Mouse (Mus musculus) liver, embryonic 11.5 days (tissue): ENCODE measurements around the gene Bicd1. TPM values are rescaled to one million over a fixed set of nuclear protein-coding genes. Genes with fewer than 3 reads are reported as not detected.
"Not testable (repeated sequence)": the region's sequence is repeated elsewhere in the genome, so short reads cannot be mapped to it uniquely, and the experiment has no call there.

Experiments
- ATAC-seq: fragments of 200-750 bp; cut with Nextera tagmentation; replicated peaks from 2 replicates; pipeline ENCODE4 v1.8.0; 2017; ENCODE audit warnings: moderate number of reproducible peaks, mild to moderate bottlenecking, moderate TSS enrichment, moderate library complexity; ENCODE audit not compliant: low FRiP score
- DNase-seq: peaks from one replicate; pipeline ENCODE4 v3.0.0-alpha.2; 2017; ENCODE audit warnings: low spot score
- H3K27ac ChIP-seq: fragments of 300-500 bp; sonication (generic); 2 replicates; pipeline ENCODE4 v1.5.1; 2014; ENCODE audit warnings: mild to moderate bottlenecking, low read depth, low read length, control low read depth
- H3K27me3 ChIP-seq: fragments of 300-500 bp; sonication (generic); replicated peaks from 2 replicates; pipeline ENCODE4 v1.6.1; 2014; ENCODE audit warnings: low read length, mixed read lengths; ENCODE audit not compliant: control insufficient read depth, insufficient read depth
- H3K36me3 ChIP-seq: fragments of 300-500 bp; sonication (generic); 2 replicates; pipeline ENCODE4 v1.6.1; 2014; ENCODE audit warnings: mild to moderate bottlenecking, low read length, moderate library complexity, mixed read lengths; ENCODE audit not compliant: control insufficient read depth, insufficient read depth
- H3K4me1 ChIP-seq: fragments of 300-500 bp; sonication (generic); replicated peaks from 2 replicates; pipeline ENCODE4 v1.6.1; 2014; ENCODE audit warnings: low read length, mixed read lengths; ENCODE audit not compliant: control insufficient read depth, insufficient read depth
- H3K4me2 ChIP-seq: fragments of 300-500 bp; sonication (generic); 2 replicates; pipeline ENCODE4 v1.6.1; 2014; ENCODE audit warnings: mild to moderate bottlenecking, control low read depth, moderate library complexity
- H3K4me3 ChIP-seq: fragments of 300-500 bp; sonication (generic); 2 replicates; pipeline ENCODE4 v1.5.1; 2014; ENCODE audit warnings: low read depth, low read length, control low read depth
- H3K9ac ChIP-seq: fragments of 300-500 bp; sonication (generic); 2 replicates; pipeline ENCODE4 v1.6.1; 2014; ENCODE audit warnings: low read depth, low read length, control low read depth
- H3K9me3 ChIP-seq: fragments of 300-500 bp; sonication (generic); 2 replicates; pipeline ENCODE4 v1.6.1; 2016; ENCODE audit warnings: low read length, inconsistent platforms, mixed read lengths; ENCODE audit not compliant: control insufficient read depth
- WGBS: fragments of 180-500 bp; shearing (Covaris S2); extraction: QIAGEN DNeasy Blood & Tissue Kit; methylation state at CpG from one replicate; pipeline ENCODE4 v1.1.7; 2014; 5-methylcytosine and 5-hydroxymethylcytosine counted together
- polyA plus RNA-seq: library from polyadenylated mRNA; unstranded; fragments of >200 nt; fragmentation: Nextera tagmentation; extraction: Ambion mirVana; gene quantifications from 2 replicates; pipeline ENCODE4 v1.2.1, GENCODE M21; 2014

Bicd1 gene
- polyA plus RNA-seq, 1 experiment from 2014 or later, result 5.0 TPM

DNA sequence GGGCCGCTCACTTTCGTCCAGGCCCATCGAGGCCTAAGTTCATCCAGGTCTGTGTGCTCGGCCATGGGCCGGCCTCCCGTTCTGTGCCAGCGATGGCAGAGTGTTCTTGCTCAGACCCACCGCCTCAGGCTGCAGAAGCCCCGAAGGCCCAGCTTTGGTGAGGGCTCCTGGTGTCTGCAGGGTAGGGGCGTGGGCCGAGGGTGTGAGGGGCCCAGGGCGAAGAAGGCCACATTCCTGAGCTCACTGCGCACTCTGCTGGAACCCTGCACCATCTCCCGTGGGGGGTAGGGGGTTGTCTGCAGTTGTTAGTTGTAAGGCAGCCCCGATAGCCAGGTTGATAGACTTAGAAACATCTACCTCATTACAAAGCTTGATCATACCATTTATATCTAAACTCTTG is 62.8 kb downstream of the Bicd1 start:
- ATAC-seq, result no peak
- Histone ChIP-seq H3K4me3 (no peak overlapping the region), H3K4me2 (no peak overlapping the region), H3K27me3 (no peaks in the 10 kb centered on the region), H3K9ac (no peak overlapping the region), H3K9me3 (no peaks in the 10 kb centered on the region), H3K27ac (no peak overlapping the region), H3K36me3 (no peaks in the 10 kb centered on the region), H3K4me1 (no peaks in the 10 kb centered on the region)
- no peak for DNase-seq
- WGBS, result 79% methylated on average over 15 of the region's 15 CpGs

DNA sequence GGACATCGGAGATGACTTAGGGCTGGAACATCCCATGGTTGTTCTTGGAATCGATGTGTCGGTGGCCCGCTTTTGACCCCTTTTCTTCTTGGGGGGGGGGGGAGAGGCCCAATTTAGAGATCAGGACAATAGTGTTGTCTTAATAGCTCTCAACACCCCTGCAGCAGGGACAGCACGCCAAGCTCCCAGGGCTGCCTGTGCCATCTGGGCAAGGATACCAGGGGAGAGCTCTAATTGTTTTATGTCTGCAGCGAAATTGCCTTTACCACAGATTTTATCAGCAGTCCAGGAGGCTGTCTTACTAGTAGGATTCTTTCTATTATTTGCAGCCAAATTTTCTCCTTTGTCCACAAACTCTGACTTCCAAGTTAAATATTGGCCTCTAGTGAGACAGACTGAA is 63.8 kb downstream of the Bicd1 start:
- not testable (repeated sequence) for H3K9ac ChIP-seq

DNA sequence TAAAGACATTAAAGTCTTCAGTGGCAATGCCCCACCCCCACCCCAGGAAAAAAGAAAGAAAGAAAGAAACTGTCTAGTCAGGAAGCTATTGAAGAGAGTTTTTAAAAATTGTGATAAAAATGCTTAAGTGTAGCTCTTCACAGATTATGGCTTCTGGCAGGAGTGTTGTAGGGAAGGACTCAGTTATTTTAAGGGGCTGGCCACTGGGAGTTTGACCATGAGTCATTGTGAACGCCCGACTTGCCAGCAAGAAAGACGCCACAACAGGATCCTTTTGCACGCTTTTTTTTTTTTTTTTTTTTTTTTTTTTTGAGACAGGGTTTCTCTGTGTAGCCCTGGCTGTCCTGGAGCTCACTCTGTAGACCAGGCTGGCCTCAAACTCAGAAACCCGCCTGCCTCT is 73.2 kb downstream of the Bicd1 start:
- not testable (repeated sequence) for ATAC-seq, H3K4me2 ChIP-seq, H3K4me3 ChIP-seq, H3K9ac ChIP-seq, H3K27me3 ChIP-seq, H3K4me1 ChIP-seq, DNase-seq, H3K36me3 ChIP-seq, H3K9me3 ChIP-seq, H3K27ac ChIP-seq
- WGBS, result 91% methylated on average over 5 of the region's 5 CpGs

More for the DNA sequence above, 63.8 kb downstream of the Bicd1 start:
- not testable (repeated sequence) for H3K27me3 ChIP-seq, ATAC-seq, H3K4me3 ChIP-seq, H3K9me3 ChIP-seq, DNase-seq, H3K4me1 ChIP-seq, H3K27ac ChIP-seq, H3K4me2 ChIP-seq, H3K36me3 ChIP-seq
- 86% methylated on average over 6 of the region's 6 CpGs for WGBS

- Histone ChIP-seq H3K9ac (no peak overlapping the region), H3K36me3 (no peaks in the 10 kb centered on the region), H3K27me3 (no peaks in the 10 kb centered on the region), H3K27ac (no peak overlapping the region), H3K4me2 (no peak overlapping the region), H3K9me3 (no peaks in the 10 kb centered on the region), H3K4me3 (no peak overlapping the region), H3K4me1 (no peaks in the 10 kb centered on the region)
- DNase-seq (no peak), ATAC-seq (no peak)
- 86% methylated on average over 2 of the region's 2 CpGs for WGBS
Measured at GRCm38 (mm10) chr6:149494662-149495061, 86.0 kb downstream of the Bicd1 start.

GRCm38 (mm10) chr6:149495925-149496324 is 87.2 kb downstream of the Bicd1 start:
- DNase-seq (no peak), ATAC-seq (no peak)
- H3K27me3 ChIP-seq, result no peaks in the 10 kb centered on the region
- no peak overlapping the region for H3K9ac ChIP-seq
- H3K4me1 ChIP-seq, result no peaks in the 10 kb centered on the region
- no peaks in the 10 kb centered on the region for H3K36me3 ChIP-seq
- no peak overlapping the region for H3K4me2 ChIP-seq
- no peaks in the 10 kb centered on the region for H3K9me3 ChIP-seq
- H3K27ac ChIP-seq, result no peak overlapping the region
- H3K4me3 ChIP-seq, result no peak overlapping the region

DNA sequence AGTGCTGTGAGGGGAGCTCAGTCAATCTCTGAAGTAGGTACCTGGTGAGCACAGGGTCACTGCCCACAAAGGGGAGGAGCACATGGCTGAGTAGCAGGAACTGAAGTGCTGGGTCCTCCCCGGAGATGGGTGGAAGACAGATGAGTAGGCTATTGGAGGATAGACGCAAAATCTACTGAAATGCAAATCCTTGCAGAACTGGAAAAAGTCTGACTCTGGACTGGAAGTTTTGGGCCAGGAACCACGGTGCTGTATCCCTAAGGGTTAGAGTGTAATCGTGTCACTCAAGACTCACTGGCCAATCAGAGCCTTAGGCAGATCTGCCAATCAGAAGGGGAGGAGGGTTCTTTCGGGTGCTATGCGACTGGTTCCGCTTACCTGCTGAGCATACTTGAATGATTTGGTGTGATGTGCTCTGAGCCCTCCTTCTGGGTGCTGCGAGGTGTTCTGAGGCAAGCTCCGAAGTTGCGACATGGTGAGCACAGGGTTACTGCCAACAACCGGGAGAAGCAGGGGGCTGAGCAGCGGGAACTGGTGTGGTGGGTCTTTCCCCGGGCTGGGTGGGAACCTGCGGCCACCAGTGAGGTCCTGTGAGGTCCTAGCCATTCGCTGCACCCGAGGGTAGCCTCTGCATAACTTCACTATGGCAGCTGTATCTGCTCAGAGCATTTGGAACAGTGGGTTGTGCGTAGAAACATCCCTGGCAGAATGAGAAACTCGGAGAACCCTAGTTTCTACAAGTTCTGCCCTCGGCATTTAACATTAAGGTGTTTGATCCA is 157.2 kb downstream of the Bicd1 start:
- DNase-seq (peak; percentile 73), ATAC-seq (peak; percentile 99)
- Histone ChIP-seq H3K4me1 (0 out of 2 replicates have a peak, but pooled peaks cover 3% of the 10 kb centered on the region), H3K36me3 (no peaks in the 10 kb centered on the region), H3K27me3 (no peaks in the 10 kb centered on the region), H3K9me3 (no peaks in the 10 kb centered on the region), H3K9ac (peak overlapping the region; percentile 11; the same call in 1 of the 2 replicates), H3K4me3 (peak overlapping the region; percentile 47), H3K4me2 (peak overlapping the region; percentile 70), H3K27ac (no peak overlapping the region)
- 3% methylated on average over 19 of the region's 19 CpGs for WGBS

DNA sequence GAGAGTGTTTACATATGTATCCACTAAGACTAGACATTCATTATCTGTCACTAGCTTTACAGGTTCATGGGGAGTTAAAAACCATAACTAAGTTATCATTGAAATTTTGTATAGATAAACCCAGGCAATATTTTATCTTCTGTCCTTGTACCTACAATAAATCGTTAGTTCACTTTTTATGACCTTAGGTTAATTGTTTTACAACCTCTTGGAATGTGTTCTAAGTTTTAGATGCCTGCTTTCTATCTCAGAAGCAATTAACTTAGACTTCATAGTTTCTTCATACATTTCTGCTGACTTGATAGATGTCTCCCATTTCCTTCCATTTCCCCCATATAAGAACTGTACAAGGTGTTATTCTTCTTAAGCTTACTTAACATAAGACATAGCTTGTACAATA is 158.5 kb downstream of the Bicd1 start:
- Histone ChIP-seq H3K27ac (no peak overlapping the region), H3K4me3 (no peak overlapping the region), H3K36me3 (no peaks in the 10 kb centered on the region), H3K9me3 (no peaks in the 10 kb centered on the region), H3K9ac (no peak overlapping the region), H3K4me2 (no peak overlapping the region), H3K27me3 (no peaks in the 10 kb centered on the region), H3K4me1 (0 out of 2 replicates have a peak, but pooled peaks cover 3% of the 10 kb centered on the region)
- ATAC-seq, result no peak
- DNase-seq, result no peak
- 66% methylated on average over 1 of the region's 1 CpGs for WGBS

DNA sequence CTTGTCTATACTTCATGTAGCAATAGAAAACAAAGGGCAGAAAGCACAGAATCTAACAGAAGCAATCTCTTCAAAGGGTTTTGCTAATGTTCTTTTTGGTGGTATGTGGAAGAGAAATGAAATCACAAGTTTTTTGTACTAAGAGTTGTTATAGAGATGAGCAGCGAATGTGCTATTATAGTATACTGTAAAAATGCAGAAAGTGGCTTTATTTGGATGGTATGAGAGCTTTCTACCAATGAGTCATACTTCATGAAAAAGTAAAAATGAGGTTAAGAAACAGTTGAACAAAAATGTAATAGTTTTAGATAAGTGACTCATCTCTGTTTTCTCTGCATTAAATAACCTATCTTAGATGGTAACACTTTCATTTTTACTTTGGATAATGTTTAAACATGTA is 165.6 kb downstream of the Bicd1 start:
- ATAC-seq, result no peak
- H3K27ac ChIP-seq, result no peak overlapping the region
- 73% methylated on average over 1 of the region's 1 CpGs for WGBS

GRCm38 (mm10) chr6:149580053-149580452 is 171.4 kb downstream of the Bicd1 start:
- H3K27me3 ChIP-seq, result no peaks in the 10 kb centered on the region
- no peak for ATAC-seq

More for the DNA sequence above, 165.6 kb downstream of the Bicd1 start:
- Histone ChIP-seq H3K27me3 (no peaks in the 10 kb centered on the region), H3K4me2 (no peak overlapping the region), H3K9ac (no peak overlapping the region), H3K4me3 (no peak overlapping the region), H3K9me3 (no peaks in the 10 kb centered on the region), H3K36me3 (no peaks in the 10 kb centered on the region), H3K4me1 (no peaks in the 10 kb centered on the region)
- no peak for DNase-seq

More at GRCm38 (mm10) chr6:149580053-149580452, 171.4 kb downstream of the Bicd1 start:
- H3K27ac ChIP-seq, result no peak overlapping the region
- H3K36me3 ChIP-seq, result peaks cover 3% of the 10 kb centered on the region; the same call in 1 of the 2 replicates
- H3K4me1 ChIP-seq, result no peaks in the 10 kb centered on the region
- DNase-seq, result no peak
- H3K9me3 ChIP-seq, result no peaks in the 10 kb centered on the region
- H3K4me3 ChIP-seq, result no peak overlapping the region
- H3K9ac ChIP-seq, result no peak overlapping the region
- H3K4me2 ChIP-seq, result no peak overlapping the region
